23 mouse cellular contexts compared by ENCODE assay signal in genomic region chr17:33773426-33773825, GRCm38 (mm10). TPM values are rescaled to one million over a fixed set of nuclear protein-coding genes. Genes with fewer than 3 reads are reported as not detected.
DNase-seq lines count a peak whose midpoint lies in the region; ATAC-seq and TF ChIP-seq lines count a peak whose summit lies in the region.
"Had no signal": no experiment of that assay in that cellular context is flagged by ENCODE, and none has a peak within 500 bp of the region (broad histone marks: within the 10 kb centered on the region; RNA-seq: fewer than 3 reads in every experiment).

No protein-coding gene starts in this region.

- no peaks in the 10 kb centered on the region for H3K27me3 ChIP-seq in kidney, adult 2 months (replicated peaks; ENCODE audit: control insufficient read depth, insufficient read depth, low read length)
- no peaks in the 10 kb centered on the region for H3K27me3 ChIP-seq in kidney, embryonic 15.5 days
- no peaks in the 10 kb centered on the region for H3K27me3 ChIP-seq in liver, adult 2 months (ENCODE audit: control insufficient read depth, insufficient read depth, low read length)
- peaks cover 6% of the 10 kb centered on the region; the same call in 1 of the 2 replicates for H3K27me3 ChIP-seq in liver, embryonic 12.5 days (replicated peaks)
- no peaks in the 10 kb centered on the region for H3K27me3 ChIP-seq in midbrain, embryonic 15.5 days (replicated peaks)
- H3K27me3 ChIP-seq: embryonic facial prominence, embryonic 13.5 days; embryonic facial prominence, embryonic 15.5 days; forebrain, embryonic 12.5 days had no signal

- TF ChIP-seq CTCF in kidney, adult 2 months (conservative IDR thresholded peaks at IDR 0.05; ENCODE audit: insufficient read depth, insufficient read length, low read depth, low read length) = no peak
- TF ChIP-seq CTCF in liver, adult 2 months (IDR thresholded peaks at IDR 0.05; ENCODE audit: low read depth, low read length) = no peak

- 40% methylated on average over 6 of the region's 6 CpGs for WGBS in kidney, adult 2 months
- 86% methylated on average over 6 of the region's 6 CpGs for WGBS in kidney, embryonic 15.5 days
- 24% methylated on average over 6 of the region's 6 CpGs for WGBS in liver, adult 2 months
- 81% methylated on average over 6 of the region's 6 CpGs for WGBS in liver, embryonic 12.5 days (ENCODE audit: insufficient replicate concordance)
- WGBS in midbrain, embryonic 15.5 days = 87% methylated on average over 6 of the region's 6 CpGs

- H3K4me3 ChIP-seq in kidney, adult 2 months (ENCODE audit: insufficient read depth, low read depth, low read length) = no peak overlapping the region
- no peak overlapping the region for H3K4me3 ChIP-seq in kidney, embryonic 15.5 days (replicated peaks)
- no peak overlapping the region for H3K4me3 ChIP-seq in liver, adult 2 months (ENCODE audit: insufficient read depth, low read depth, low read length)
- H3K4me3 ChIP-seq in liver, embryonic 12.5 days = no peak overlapping the region
- H3K4me3 ChIP-seq in midbrain, embryonic 15.5 days = no peak overlapping the region
- H3K4me3 ChIP-seq: embryonic facial prominence, embryonic 13.5 days; embryonic facial prominence, embryonic 15.5 days; erythroblast, embryonic 14.5 days; forebrain, embryonic 10.5 days; forebrain, embryonic 12.5 days had no signal

- peaks cover 24% of the 10 kb centered on the region for H3K4me1 ChIP-seq in kidney, adult 2 months (ENCODE audit: control insufficient read depth, insufficient read depth, low read length)
- peaks cover 1% of the 10 kb centered on the region; the same call in 1 of the 2 replicates for H3K4me1 ChIP-seq in kidney, embryonic 15.5 days
- H3K4me1 ChIP-seq in liver, adult 2 months (ENCODE audit: control insufficient read depth, insufficient read depth, low read length) = peaks cover 35% of the 10 kb centered on the region
- peaks cover 3% of the 10 kb centered on the region for H3K4me1 ChIP-seq in liver, embryonic 12.5 days
- no peaks in the 10 kb centered on the region for H3K4me1 ChIP-seq in midbrain, embryonic 15.5 days
- H3K4me1 ChIP-seq: forebrain, embryonic 12.5 days had no signal

- no peak overlapping the region for H3K4me2 ChIP-seq in kidney, embryonic 15.5 days
- no peak overlapping the region for H3K4me2 ChIP-seq in liver, embryonic 12.5 days
- no peak overlapping the region for H3K4me2 ChIP-seq in midbrain, embryonic 15.5 days
- H3K4me2 ChIP-seq: embryonic facial prominence, embryonic 13.5 days; embryonic facial prominence, embryonic 15.5 days; forebrain, embryonic 12.5 days had no signal

- no peak for ATAC-seq in kidney, embryonic 15.5 days (replicated peaks; ENCODE audit: low FRiP score)
- no peak for ATAC-seq in liver, embryonic 12.5 days
- no peak for ATAC-seq in midbrain, embryonic 15.5 days (replicated peaks)
- ATAC-seq: forebrain, embryonic 14.5 days had no signal

- peak; percentile 74 for DNase-seq in kidney, adult 2 months
- DNase-seq in kidney, postnatal 10 days = no peak
- peak; percentile 31 to 60 for DNase-seq in kidney, postnatal 25 days
- peak; percentile 96 for DNase-seq in liver, adult 2 months (ENCODE audit: extremely low read depth, low read depth, low spot score)
- DNase-seq: adrenal gland, adult 2 months; adrenal gland, postnatal 10 days; adrenal gland, postnatal 25 days; cerebellum, adult 11 months; cerebellum, adult 18-20 months; cerebellum, adult 8-10 months; cerebellum, adult 9-11 months; cerebellum, postnatal 14 days; cerebellum, postnatal 36 days; embryo, embryonic 11 days had no signal

- no peaks in the 10 kb centered on the region for H3K9me3 ChIP-seq in kidney, embryonic 15.5 days (replicated peaks)
- H3K9me3 ChIP-seq in liver, embryonic 12.5 days (replicated peaks) = no peaks in the 10 kb centered on the region
- no peaks in the 10 kb centered on the region for H3K9me3 ChIP-seq in midbrain, embryonic 15.5 days
- H3K9me3 ChIP-seq: embryonic facial prominence, embryonic 13.5 days; embryonic facial prominence, embryonic 15.5 days; forebrain, embryonic 10.5 days; forebrain, embryonic 12.5 days had no signal

- H3K36me3 ChIP-seq in kidney, adult 2 months (ENCODE audit: control insufficient read depth, insufficient read depth, low read length) = peaks cover 5% of the 10 kb centered on the region; the same call in 1 of the 2 replicates
- H3K36me3 ChIP-seq in kidney, embryonic 15.5 days = peaks cover 28% of the 10 kb centered on the region
- peaks cover 37% of the 10 kb centered on the region for H3K36me3 ChIP-seq in liver, adult 2 months (ENCODE audit: control insufficient read depth, insufficient read depth, low read length)
- H3K36me3 ChIP-seq in liver, embryonic 12.5 days = peaks cover 43% of the 10 kb centered on the region
- H3K36me3 ChIP-seq in midbrain, embryonic 15.5 days (replicated peaks) = no peaks in the 10 kb centered on the region
- H3K36me3 ChIP-seq: forebrain, embryonic 12.5 days had no signal

- H3K27ac ChIP-seq in kidney, adult 2 months (ENCODE audit: insufficient read depth, low read depth, low read length) = peak overlapping the region; percentile 92
- no peak overlapping the region for H3K27ac ChIP-seq in kidney, embryonic 15.5 days
- peak overlapping the region; percentile 42 for H3K27ac ChIP-seq in liver, adult 2 months (replicated peaks; ENCODE audit: insufficient read depth, low read depth, low read length)
- no peak overlapping the region for H3K27ac ChIP-seq in liver, embryonic 12.5 days
- H3K27ac ChIP-seq in midbrain, embryonic 15.5 days = no peak overlapping the region
- H3K27ac ChIP-seq: embryonic facial prominence, embryonic 13.5 days; embryonic facial prominence, embryonic 15.5 days; forebrain, embryonic 10.5 days; forebrain, embryonic 12.5 days had no signal

- TF ChIP-seq POLR2A in kidney, adult 2 months (IDR thresholded peaks at IDR 0.05; ENCODE audit: low read depth, low read length) = no peak
- no peak for TF ChIP-seq POLR2A in liver, adult 2 months (IDR thresholded peaks at IDR 0.05; ENCODE audit: extremely low read depth, insufficient read depth, low read length)

- no peaks in the 10 kb centered on the region for H3K79me2 ChIP-seq in liver, adult 2 months (ENCODE audit: control insufficient read depth, insufficient read depth, low read length)

- H3K9ac ChIP-seq in kidney, embryonic 15.5 days = no peak overlapping the region
- H3K9ac ChIP-seq in liver, adult 2 months (ENCODE audit: low read depth, low read length) = no peak overlapping the region
- H3K9ac ChIP-seq in liver, embryonic 12.5 days = no peak overlapping the region
- no peak overlapping the region for H3K9ac ChIP-seq in midbrain, embryonic 15.5 days
- H3K9ac ChIP-seq: embryonic facial prominence, embryonic 13.5 days; embryonic facial prominence, embryonic 15.5 days; forebrain, embryonic 12.5 days had no signal

RNA-seq across cellular contexts. Expression of gene Angptl4, which starts 8.2 kb away (rescaled TPM):
- polyA plus RNA-seq in kidney, adult 2 months (2012; rRNA removed) = 19.2 and 21.0 TPM in 2 replicates
- 21.5 and 27.9 TPM in 2 replicates for polyA plus RNA-seq in kidney, embryonic 15.5 days (2015; fragmentation: Nextera tagmentation; extraction: Ambion mirVana)
- 129 and 142 TPM in 2 replicates for total RNA-seq in liver, adult 2 months (2014; rRNA removed)
- 28.1 and 49.5 TPM in 2 replicates for polyA plus RNA-seq in liver, adult 2 months (2012; rRNA removed)
- 17.3 and 21.0 TPM in 2 replicates for polyA plus RNA-seq in liver, embryonic 12.5 days (2016; fragmentation: Nextera tagmentation; extraction: Ambion mirVana)
- polyA plus RNA-seq in midbrain, embryonic 15.5 days (2015; fragmentation: Nextera tagmentation; extraction: Ambion mirVana) = 22.6 and 23.3 TPM in 2 replicates
- polyA plus RNA-seq: erythroblast, embryonic 14.5 days had no signal

RNA-seq across cellular contexts. Expression of gene Rab11b, which starts 13.1 kb away (rescaled TPM):
- polyA plus RNA-seq in kidney, adult 2 months (2012; rRNA removed) = 291 and 303 TPM in 2 replicates
- 275 and 342 TPM in 2 replicates for polyA plus RNA-seq in kidney, embryonic 15.5 days (2015; fragmentation: Nextera tagmentation; extraction: Ambion mirVana)
- total RNA-seq in liver, adult 2 months (2014; rRNA removed) = 23.3 and 45.2 TPM in 2 replicates
- polyA plus RNA-seq in liver, adult 2 months (2012; rRNA removed) = 168 and 177 TPM in 2 replicates
- 147 and 169 TPM in 2 replicates for polyA plus RNA-seq in liver, embryonic 12.5 days (2016; fragmentation: Nextera tagmentation; extraction: Ambion mirVana)
- 630 and 639 TPM in 2 replicates for polyA plus RNA-seq in midbrain, embryonic 15.5 days (2015; fragmentation: Nextera tagmentation; extraction: Ambion mirVana)

RNA-seq across cellular contexts. Expression of gene Kank3, which starts 36.9 kb away (rescaled TPM):
- polyA plus RNA-seq in kidney, adult 2 months (2012; rRNA removed) = 83.0 and 89.3 TPM in 2 replicates
- 46.5 and 53.4 TPM in 2 replicates for polyA plus RNA-seq in kidney, embryonic 15.5 days (2015; fragmentation: Nextera tagmentation; extraction: Ambion mirVana)
- 6.0 and 7.3 TPM in 2 replicates for total RNA-seq in liver, adult 2 months (2014; rRNA removed)
- polyA plus RNA-seq in liver, adult 2 months (2012; rRNA removed) = 9.5 and 13.4 TPM in 2 replicates
- 12.6 and 13.2 TPM in 2 replicates for polyA plus RNA-seq in liver, embryonic 12.5 days (2016; fragmentation: Nextera tagmentation; extraction: Ambion mirVana)
- polyA plus RNA-seq in midbrain, embryonic 15.5 days (2015; fragmentation: Nextera tagmentation; extraction: Ambion mirVana) = 51.5 and 53.4 TPM in 2 replicates

RNA-seq across cellular contexts. Expression of gene Rps28, which starts 50.9 kb away (rescaled TPM):
- 620 and 1,023 TPM in 2 replicates for polyA plus RNA-seq in kidney, adult 2 months (2012; rRNA removed)
- polyA plus RNA-seq in kidney, embryonic 15.5 days (2015; fragmentation: Nextera tagmentation; extraction: Ambion mirVana) = 1,038 and 1,163 TPM in 2 replicates
- 275 and 294 TPM in 2 replicates for total RNA-seq in liver, adult 2 months (2014; rRNA removed)
- polyA plus RNA-seq in liver, adult 2 months (2012; rRNA removed) = 374 and 500 TPM in 2 replicates
- 689 and 715 TPM in 2 replicates for polyA plus RNA-seq in liver, embryonic 12.5 days (2016; fragmentation: Nextera tagmentation; extraction: Ambion mirVana)
- 476 TPM in 2 replicates for polyA plus RNA-seq in midbrain, embryonic 15.5 days (2015; fragmentation: Nextera tagmentation; extraction: Ambion mirVana)

RNA-seq across cellular contexts. Expression of gene Ndufa7, which starts 50.9 kb away (rescaled TPM):
- polyA plus RNA-seq in kidney, adult 2 months (2012; rRNA removed) = 672 and 745 TPM in 2 replicates
- polyA plus RNA-seq in kidney, embryonic 15.5 days (2015; fragmentation: Nextera tagmentation; extraction: Ambion mirVana) = 490 and 495 TPM in 2 replicates
- 214 and 217 TPM in 2 replicates for total RNA-seq in liver, adult 2 months (2014; rRNA removed)
- 372 and 457 TPM in 2 replicates for polyA plus RNA-seq in liver, adult 2 months (2012; rRNA removed)
- 296 and 311 TPM in 2 replicates for polyA plus RNA-seq in liver, embryonic 12.5 days (2016; fragmentation: Nextera tagmentation; extraction: Ambion mirVana)
- 467 and 476 TPM in 2 replicates for polyA plus RNA-seq in midbrain, embryonic 15.5 days (2015; fragmentation: Nextera tagmentation; extraction: Ambion mirVana)

Comparison
In these comparisons a context has a peak if more than half of its experiments do, and no peak if none do; other contexts are left out.
1. H3K27ac ChIP-seq: peak in kidney, adult 2 months (single experiment) and liver, adult 2 months (single experiment); none in kidney, embryonic 15.5 days (single experiment), liver, embryonic 12.5 days (single experiment) and midbrain, embryonic 15.5 days (single experiment).